Mouse (Mus musculus): ENCODE measurements at regions not wholly inside any gene's neighbourhood (a gene's known extent, or its start where the extent isn't known, plus 50 kb on each side); places are given as distances from the start of the nearest gene placed in this dataset.

GRCm38 (mm10) chr2:43479871-43480270 is 75.3 kb upstream of the Kynu start:
- Histone ChIP-seq H3K36me3 (ENCODE audit: control insufficient read depth, insufficient read depth, low read length) (no peaks in the 10 kb centered on the region), H3K27ac (ENCODE audit: low read length) (no peak overlapping the region), H3K4me2 (ENCODE audit: low read depth, low read length) (no peak overlapping the region), H3K9ac (ENCODE audit: low read length) (no peak overlapping the region), H3K9me3 (ENCODE audit: control insufficient read depth, low read length) (no peaks in the 10 kb centered on the region), H3K4me3 (ENCODE audit: low read length) (no peak overlapping the region), H3K27me3 (ENCODE audit: control insufficient read depth, insufficient read depth, low read depth, low read length) (no peaks in the 10 kb centered on the region), H3K4me1 (replicated peaks; ENCODE audit: control insufficient read depth, insufficient read depth, low read length) (no peaks in the 10 kb centered on the region)
- ATAC-seq (ENCODE audit: low read depth): no peak
- 5% methylated on average over 1 of the region's 1 CpGs for WGBS

All from lung, embryonic 16.5 days (tissue).